Mouse (Mus musculus) CH12F3 (cell line): Measurements from ENCODE around the gene Shisal2b.

Experiments used
- in situ Hi-C: fragments of 300-500 bp; cut with MboI; formaldehyde crosslinking; loops from 2 replicates; pipeline ENCODE4 v1.14.3; 2020; ENCODE audit warnings: low sequenced_read_pairs

Gene Shisal2b

DNA sequence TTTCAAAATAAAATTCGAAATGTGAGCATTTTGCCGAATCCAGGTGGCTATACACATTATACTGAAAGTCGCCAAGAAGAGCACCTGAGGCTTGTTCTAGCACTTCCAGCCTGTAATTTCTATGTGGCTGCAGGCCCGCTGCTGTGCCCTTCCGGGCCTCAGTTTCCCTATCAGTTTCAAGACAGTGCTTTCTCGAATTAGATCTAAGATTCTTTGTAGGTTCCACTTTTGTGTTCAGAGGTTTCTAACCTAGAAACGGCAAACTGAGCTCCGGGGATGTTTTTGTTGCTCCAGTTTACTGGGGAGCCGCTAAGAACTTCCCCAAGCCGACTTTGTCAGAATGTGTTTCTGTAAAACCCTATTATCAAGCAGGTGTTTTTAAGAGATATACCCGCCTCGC, 46.0 kb downstream of the Shisal2b start:
- in situ Hi-C loops, result loop anchor here (10.0 kb wide), 1 partner anchor 117 kb away; no protein-coding TSS in a partner anchor

GRCm38 (mm10) chr13:104816635-104817571, 46.8 kb downstream of the Shisal2b start, which contains the start of gene Cwc27:
Gene Cwc27, minus strand, starts transcription at chr13:104817142.
- in situ Hi-C loops, result loop anchor here (10.0 kb wide), 1 partner anchor 118 kb away; no protein-coding TSS in a partner anchor

DNA sequence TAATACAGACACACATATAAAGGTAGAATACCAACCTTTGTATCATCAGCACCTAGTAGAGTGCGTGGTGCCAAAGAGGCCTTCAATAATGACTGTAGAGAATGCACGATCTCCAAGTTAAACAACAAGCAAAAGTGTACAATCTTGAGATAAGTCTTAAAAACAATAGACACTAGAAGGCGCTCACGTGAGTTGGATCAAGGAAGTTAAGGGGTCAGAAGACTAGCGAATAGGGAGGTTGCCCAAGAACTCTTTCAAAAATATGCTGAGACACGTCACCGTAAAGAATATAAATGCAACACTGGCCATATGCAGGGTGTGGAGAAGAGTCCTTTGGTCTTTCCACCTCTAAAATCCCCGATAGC, 47.4 kb downstream of the Shisal2b start:
- in situ Hi-C loops, result loop anchor here (10.0 kb wide), 1 partner anchor 119 kb away; no protein-coding TSS in a partner anchor

- in situ Hi-C loops, result no loop called here
These were observed 58.0 kb downstream of the Shisal2b start for GRCm38 (mm10) chr13:104805681-104806080.

DNA sequence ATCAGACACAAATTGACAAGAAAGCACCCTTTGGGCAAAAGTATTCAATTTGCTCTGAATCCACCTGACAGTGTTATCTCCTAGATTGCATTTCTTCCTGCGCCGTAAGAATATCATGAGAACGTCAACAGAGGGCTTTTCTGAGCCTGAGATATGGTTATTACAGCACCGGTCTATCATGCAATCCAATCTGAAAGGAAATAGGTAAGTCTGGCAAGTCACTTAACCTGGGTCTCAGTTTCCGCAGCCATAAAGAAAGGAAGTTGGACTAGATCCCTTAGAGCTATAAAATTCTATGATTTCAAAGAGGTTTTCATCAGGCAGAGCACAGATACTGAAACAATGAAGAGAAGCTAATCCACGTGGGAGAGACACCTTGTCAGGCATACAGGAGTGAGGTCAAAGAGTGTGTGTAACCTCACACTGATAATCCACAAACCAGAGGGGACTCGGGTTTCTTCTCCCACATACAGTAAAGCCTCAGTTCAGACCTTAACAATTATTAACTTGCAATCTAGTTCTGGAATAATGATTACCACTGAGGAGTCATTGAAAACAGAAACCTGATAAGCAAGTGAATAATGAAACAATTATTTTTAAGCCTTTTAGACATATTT, 64.0 kb downstream of the Shisal2b start:
- in situ Hi-C loops, result no loop called here

- in situ Hi-C loops, result no loop called here
These were observed 64.6 kb downstream of the Shisal2b start for GRCm38 (mm10) chr13:104799067-104799466.
